Mouse (Mus musculus) left cerebral cortex, adult 18-20 months (tissue): ENCODE data around the gene Ccnb1. TPM values are rescaled to one million over a fixed set of nuclear protein-coding genes. Genes with fewer than 3 reads are reported as not detected.
"Not testable (repeated sequence)": the region's sequence is repeated elsewhere in the genome, so short reads cannot be mapped to it uniquely, and the experiment has no call there.

Experiments
- DNase-seq, 2 experiments: peaks; one replicate each; pipeline ENCODE4 v3.0.0; 2021 to 2022; ENCODE audit warnings: low spot score in 2 of 2, mixed read lengths in 1 of 2
- total RNA-seq, 2 experiments: library from RNA; stranded (reverse); gene quantifications; 2 replicates each; pipeline ENCODE4 v1.2.3; 2021

Ccnb1 gene
- total RNA-seq, 2 experiments from 2014 or later = 0.47 to 0.67 TPM

DNA sequence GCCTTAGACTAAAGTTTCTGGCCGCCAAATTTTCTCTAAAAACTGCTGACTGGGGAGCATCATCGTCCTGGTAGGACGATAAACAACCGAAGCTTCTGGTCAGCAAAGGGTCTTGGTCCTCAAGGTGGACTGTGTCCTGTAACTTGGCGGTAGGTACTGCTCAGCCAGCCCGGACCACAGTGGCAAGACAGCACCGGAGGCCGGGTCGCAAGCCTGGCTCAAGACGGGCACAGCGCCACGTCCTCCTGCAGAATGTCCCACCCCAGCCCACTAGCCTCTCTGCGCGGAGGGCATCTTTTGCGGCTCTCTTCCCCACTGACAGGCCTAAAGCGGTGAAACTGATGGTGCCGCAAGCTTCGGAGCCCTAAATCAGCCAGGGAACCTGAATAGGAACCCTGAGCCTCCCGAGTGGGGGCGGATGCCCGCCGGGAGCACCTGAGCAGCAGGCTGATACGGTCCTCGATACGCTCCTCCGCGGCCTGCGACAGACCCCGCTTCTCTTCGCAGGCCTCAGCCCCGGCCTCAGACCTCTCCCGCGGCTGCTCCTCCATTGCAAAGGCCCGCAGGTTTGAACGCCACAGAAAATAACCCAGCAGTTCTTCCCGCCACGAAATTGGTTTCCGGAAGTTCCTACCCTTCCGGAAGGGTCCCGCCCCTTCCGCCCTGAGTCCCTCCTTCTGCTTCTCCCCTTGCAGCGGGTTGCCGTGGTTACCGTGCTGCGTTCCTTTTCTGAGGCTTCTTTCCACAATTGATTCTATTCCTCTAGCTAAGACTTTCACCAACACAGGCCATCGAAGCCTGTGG, 10.9 kb downstream of the Ccnb1 start, which contains the start of gene Cenph:
Gene Cenph, minus strand, starts transcription at position 648 of the 804 bp plus-strand sequence.
- DNase-seq = peak; percentile 73 to 82

DNA sequence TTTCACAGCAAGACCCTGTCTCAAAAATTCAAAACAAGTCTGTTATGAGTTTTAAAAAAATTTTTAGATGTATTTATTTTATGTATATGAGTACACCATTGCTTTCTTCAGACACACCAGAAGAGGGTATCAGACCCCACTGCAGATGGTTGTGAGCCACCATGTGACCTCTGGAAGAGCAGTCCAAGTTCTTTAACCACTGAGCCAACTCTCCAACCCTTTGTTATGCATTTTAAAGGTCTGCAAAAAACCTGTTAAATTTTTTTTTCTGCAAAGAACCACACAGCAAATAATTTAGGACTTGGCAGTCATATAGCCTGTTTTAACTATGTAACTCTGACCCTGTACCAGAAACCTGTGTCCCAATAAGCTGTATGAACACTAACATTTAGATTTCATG, 11.7 kb downstream of the Ccnb1 start:
- DNase-seq = no peak

GRCm38 (mm10) chr13:100755329-100755728, 31.0 kb downstream of the Ccnb1 start:
- no peak for DNase-seq

- DNase-seq = no peak
Measured at GRCm38 (mm10) chr13:100754186-100754585, 32.2 kb downstream of the Ccnb1 start.

DNA sequence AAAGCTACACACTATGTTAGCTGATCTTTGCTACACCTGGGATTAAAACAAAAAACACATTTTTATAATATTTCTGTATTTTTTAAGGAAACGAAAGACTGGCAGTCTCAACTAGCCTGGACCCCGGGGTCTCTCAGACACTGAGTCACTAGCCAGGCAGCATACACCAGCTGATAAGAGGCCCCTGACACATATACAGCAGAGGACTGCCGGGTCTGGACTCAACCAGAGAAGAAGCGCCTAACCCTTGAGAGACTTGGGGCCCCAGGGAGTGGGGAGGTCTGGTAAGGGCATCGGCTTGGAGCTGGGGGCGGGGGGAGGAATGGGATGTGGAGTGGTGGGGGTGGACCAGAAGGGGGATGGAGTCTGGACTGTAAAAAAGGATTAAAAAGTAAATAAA, 33.4 kb downstream of the Ccnb1 start:
- DNase-seq = no peak

- no peak for DNase-seq
Measured at GRCm38 (mm10) chr13:100752529-100752928, 33.8 kb downstream of the Ccnb1 start.

DNA sequence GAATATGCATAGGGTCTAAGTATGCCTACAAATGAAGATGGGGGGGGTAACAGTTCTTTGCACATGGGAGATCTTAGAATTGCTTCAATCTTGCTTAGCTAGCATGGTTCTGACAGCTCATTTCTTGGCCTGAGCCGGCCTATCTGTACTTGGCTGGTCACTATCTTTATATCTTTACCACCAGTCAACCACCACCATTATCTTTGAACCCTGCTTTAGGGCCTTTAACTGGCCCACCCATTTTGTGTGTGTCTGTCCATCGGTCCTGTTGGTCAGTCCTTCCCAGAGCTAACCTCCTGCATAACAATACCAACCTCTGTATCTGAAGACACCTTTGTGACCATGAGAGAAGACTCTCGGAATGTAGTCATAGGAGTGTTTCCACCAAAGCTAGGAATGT, 35.0 kb downstream of the Ccnb1 start:
- DNase-seq = no peak

GRCm38 (mm10) chr13:100750799-100751198, 35.6 kb downstream of the Ccnb1 start:
- DNase-seq = no peak

- DNase-seq = no peak
Measured at GRCm38 (mm10) chr13:100748638-100749037, 37.7 kb downstream of the Ccnb1 start.

DNA sequence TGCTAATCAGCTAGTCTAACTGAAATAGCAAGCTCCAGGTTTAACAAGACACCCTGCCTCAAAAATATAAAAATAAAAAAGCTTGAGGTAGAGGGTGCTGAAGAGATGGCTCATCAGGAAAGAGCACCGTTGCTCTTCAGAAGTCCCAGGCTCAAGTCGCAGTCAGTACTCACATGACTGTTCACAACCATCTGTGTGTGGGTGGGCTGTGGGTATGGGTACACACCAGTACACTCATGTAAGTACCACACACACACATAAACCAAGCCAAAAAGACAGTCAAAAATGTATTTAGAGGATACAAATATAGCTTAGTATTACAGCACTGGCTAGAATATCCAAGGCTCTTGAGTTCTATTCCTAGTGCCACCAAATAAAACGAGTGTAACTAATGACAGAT, 40.3 kb downstream of the Ccnb1 start:
- peak; percentile 61 to 63 for DNase-seq

DNA sequence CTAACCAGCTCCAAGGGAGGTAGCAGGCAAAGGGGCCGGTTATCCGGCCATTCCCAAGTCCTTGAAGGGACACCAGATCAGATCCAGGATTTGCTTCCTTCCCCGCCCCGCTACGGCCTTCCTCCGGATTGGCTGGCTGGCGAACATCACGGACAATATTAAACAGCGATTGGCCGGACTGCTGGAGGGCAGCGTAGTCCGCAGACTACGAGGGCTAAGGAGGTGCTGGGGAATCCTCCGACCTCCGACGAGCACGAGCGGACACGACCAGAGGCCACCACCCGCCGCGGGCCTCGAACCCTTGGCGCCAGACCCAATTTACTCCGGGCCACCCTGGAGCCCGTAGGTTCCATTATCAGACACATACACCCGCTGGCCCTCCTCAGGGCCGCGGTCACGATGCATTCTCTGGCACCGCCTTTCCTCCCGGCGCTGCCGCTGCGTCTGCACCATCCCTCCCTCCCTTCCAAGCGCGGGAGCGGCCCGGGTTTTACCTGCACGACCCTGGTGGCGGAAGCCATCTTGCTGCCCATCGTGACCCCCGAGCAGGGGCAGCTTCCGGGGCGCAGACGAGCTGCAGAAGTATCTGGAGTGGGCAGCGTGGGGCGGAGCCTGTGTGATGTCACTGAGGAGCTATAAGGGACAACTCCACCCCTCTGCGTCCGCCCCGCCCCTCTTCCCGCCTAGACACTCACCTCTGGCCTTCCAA, 42.2 kb downstream of the Ccnb1 start, which contains the start of gene Mrps36:
Gene Mrps36, minus strand, starts transcription at position 624 of the 709 bp plus-strand sequence.
- DNase-seq = peak; percentile 89 to 92

DNA sequence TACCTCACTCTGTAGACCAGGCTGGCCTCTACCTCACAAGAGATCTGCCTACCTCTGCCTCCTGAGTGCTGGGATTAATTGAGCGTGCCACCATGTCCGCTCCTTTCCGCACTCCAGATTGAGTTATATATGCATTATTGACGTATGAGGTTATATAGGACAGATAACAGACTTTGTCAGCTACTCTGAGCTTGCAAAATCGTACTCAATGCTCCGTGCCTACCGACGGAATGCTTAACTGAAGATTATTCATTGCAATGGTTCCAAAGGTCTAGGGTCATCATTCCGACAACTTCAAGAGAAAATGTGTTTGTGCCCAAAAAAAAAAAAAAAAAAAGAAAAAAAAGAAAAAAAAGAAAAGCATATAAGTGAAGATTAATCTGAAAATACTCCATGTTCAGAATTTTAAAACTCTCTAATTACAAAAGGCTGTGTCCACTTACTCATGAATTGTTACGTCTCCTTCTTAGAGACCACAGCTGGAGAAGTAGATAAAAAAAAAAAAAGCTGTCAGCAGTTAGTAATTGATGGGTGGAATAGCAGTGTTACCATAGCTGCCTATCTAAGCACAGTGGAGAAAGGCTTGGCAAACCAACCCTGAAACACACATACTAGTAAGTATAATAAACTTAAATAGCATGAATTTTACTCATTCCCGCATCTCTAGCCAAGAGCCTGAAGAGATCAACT, 42.9 kb downstream of the Ccnb1 start:
- DNase-seq = no peak

- no peak for DNase-seq
Measured at GRCm38 (mm10) chr13:100742831-100743230, 43.5 kb downstream of the Ccnb1 start.

DNA sequence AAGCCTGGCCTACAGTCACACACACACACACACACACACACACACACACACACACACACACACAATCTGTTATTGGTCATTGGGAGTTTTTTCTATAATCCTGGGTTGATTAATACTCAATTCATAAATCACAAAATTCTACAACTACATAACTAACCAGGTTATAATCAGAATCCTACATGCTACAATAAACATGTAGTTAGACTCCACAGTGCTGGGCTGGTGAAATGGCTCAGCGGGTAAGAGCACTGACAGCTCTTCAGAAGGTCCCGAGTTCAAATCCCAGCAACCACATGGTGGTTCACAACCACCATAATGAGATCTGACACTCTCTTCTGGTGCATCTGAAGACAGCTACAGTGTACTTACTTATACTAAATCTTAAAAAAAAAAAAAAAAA, 53.6 kb downstream of the Ccnb1 start:
- no peak for DNase-seq

- not testable (repeated sequence) for DNase-seq
Measured at GRCm38 (mm10) chr13:100731462-100732046, 54.8 kb downstream of the Ccnb1 start.

- peak; percentile 93 to 94 for DNase-seq
Measured at GRCm38 (mm10) chr13:100730861-100731176, 55.6 kb downstream of the Ccnb1 start, which contains the start of gene Cdk7. Gene Cdk7 (minus strand): TSS chr13:100730939.

DNA sequence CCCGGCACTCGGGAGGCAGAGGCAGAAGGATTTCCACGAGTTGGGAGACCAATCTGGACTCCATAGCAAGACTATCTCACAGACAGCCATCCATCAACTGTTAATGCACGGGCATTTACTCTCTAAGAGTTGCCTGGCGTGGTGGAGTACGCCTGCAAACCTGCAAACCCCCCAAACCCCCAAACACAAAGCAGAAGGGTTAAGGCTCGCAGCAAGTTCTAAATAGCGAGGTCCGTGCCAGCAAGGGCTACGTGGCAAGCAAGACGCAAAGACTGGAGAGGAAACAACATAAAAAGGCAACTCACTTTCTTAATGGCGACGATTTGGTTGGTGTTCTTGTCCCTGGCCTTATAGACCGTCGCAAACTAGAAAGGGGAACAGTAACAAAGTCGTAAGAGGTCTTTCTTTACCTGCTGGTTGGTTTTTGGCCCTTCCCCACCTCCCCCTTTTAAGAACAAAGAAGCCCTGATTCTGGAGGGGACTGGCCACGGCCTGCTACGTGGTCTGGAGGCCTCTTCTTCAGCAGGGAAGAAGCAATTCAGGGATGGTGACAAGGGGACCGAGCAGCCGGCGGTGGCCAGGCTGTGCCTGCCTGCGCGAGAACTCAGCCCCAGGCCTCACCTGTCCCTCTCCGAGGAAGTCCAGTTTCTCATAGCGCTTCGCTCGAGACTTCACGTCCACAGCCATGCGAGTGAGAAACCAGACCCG, 56.1 kb downstream of the Ccnb1 start:
- DNase-seq = no peak
